Mouse (Mus musculus) kidney, postnatal 4 days (tissue): ENCODE measurements around the gene Iqsec1.

Experiments used
- DNase-seq, 2 experiments: peaks; one replicate each; pipeline ENCODE4 v3.0.0; 2021; ENCODE audit warnings: mixed read lengths in 2 of 2

The Iqsec1 gene

GRCm38 (mm10) chr6:90751624-90752023 is 236.9 kb downstream of the Iqsec1 start:
- no peak for DNase-seq

GRCm38 (mm10) chr6:90750091-90750490 is 238.4 kb downstream of the Iqsec1 start:
- DNase-seq, result no peak

DNA sequence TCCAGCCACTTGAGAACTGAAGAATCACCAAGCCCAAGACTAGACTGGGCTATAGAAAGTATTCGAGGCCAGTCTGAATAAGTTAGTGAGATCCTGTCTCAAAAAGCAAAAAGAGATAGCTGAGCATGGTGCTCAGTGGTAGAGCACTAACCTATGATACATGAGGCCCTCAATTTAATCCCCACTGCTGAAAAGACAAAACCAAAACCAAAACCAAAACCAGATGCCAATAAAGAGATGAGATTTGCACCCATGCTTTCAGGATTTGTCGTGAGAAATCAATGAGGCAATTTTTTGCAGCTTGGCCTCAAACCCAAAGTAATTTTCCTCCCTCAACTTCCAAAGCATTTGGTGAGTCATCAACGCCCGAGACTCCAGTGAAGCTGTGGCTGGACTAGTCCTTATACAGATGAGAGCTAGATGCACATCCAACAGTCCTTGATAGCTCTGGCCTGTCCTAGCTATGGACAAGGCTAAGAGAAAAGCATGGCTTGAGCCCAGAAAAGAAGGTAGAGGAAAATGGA is 239.0 kb downstream of the Iqsec1 start:
- no peak for DNase-seq

- no peak for DNase-seq
Observed at GRCm38 (mm10) chr6:90748976-90749375, 239.5 kb downstream of the Iqsec1 start.

GRCm38 (mm10) chr6:90746331-90746864 is 242.1 kb downstream of the Iqsec1 start:
- no peak for DNase-seq

GRCm38 (mm10) chr6:90745401-90746198 is 242.9 kb downstream of the Iqsec1 start:
- DNase-seq, result no peak

DNA sequence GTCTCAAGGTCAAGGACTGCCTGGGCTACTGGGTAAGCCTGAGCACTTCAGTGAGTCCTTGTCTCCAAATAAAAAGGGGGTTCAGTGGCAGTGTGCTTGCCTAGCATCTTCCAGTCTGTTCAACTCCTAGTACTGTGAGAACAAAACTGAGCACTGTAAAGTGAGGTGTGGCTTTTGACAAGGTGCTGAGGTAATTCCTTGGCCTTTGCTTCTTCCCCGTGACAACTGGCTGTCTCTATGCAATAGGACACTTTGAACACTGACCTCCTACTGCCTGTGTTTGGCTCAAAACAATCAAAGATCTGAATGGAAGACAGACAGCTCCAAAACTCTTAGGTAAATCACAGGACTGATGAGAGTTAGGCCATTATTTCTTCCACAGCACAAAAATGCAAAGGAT is 246.0 kb downstream of the Iqsec1 start:
- DNase-seq, result no peak

GRCm38 (mm10) chr6:90741717-90742116 is 246.8 kb downstream of the Iqsec1 start:
- DNase-seq, result no peak

GRCm38 (mm10) chr6:90741056-90741420 is 247.4 kb downstream of the Iqsec1 start:
- no peak for DNase-seq

DNA sequence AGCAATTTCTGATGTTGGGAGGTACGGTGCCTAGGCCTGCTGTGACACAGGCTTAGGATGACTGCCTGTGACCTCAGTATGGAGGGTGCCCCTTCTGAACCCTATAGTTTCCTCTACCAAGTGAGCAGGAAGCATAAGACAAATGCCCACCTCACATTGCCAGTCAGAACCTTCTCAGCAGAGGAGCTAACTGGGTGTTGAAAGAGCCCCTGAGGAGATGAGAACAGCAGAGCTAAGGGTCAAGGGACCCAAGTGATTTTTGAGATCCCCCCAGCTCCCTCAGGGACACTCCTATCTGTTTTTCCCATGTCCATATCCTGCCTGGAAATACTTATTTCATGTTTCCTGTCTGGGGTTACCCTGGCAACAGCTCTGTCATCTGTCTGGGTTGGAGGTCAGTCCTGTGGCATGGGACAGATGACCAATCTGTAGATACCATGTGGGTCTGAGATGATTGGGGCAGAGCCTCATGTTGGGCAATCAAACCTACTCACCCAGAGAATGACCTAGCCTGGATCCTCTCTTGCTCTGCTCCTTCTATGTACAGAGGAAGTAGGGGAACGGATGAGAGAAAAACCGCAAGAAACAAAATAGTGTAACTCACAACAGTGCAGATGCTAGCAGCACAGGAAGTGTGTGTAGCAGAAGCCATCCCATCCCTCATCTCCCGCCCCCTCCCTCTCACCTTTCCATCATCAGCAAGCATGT is 248.0 kb downstream of the Iqsec1 start:
- DNase-seq, result no peak

DNA sequence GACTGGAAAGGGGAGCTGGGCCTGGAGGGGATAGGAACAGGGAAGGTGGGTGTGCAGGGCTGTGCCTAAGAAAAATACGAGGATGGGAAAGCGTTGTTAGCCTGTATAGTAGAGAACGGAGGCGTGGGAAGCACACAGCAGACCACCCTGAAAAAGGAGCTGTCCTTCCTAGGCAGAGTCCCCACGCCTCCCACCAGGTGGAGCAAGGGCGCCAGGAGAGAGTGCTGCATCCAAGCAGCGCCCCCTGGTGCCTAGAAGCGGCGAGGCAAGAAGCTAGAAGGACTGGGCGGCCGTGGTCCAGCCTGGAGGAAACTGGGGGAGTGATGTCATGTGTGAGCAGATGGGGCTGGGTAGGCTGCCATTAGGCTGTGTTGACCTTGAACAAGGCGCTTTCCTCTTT is 251.1 kb downstream of the Iqsec1 start:
- DNase-seq, result peak; percentile 97

GRCm38 (mm10) chr6:90736691-90737245 is 251.7 kb downstream of the Iqsec1 start:
- peak; percentile 75 to 83 for DNase-seq

GRCm38 (mm10) chr6:90736074-90736672 is 252.3 kb downstream of the Iqsec1 start:
- peak; percentile 71 to 83 for DNase-seq

GRCm38 (mm10) chr6:90735396-90736036 is 253.0 kb downstream of the Iqsec1 start:
- no peak for DNase-seq

DNA sequence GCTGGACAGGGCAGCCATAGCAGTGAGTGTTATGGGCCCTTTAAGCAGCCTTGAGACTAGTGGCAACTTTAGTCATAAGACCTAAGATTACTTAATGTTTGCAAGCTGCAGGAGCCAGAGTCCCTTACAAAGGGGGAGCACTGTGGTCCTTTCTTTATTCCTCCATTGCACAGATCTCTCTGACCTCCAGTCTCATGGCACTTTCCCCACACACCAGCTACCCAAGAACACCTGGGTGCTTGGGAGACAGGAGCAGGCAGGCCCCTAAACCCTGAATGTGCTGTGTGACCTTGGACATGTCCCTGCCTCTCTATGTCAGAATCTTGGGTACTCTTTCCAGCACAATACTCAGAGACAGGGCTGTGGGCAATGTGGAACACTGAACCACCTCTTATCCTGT is 253.7 kb downstream of the Iqsec1 start:
- DNase-seq, result no peak

DNA sequence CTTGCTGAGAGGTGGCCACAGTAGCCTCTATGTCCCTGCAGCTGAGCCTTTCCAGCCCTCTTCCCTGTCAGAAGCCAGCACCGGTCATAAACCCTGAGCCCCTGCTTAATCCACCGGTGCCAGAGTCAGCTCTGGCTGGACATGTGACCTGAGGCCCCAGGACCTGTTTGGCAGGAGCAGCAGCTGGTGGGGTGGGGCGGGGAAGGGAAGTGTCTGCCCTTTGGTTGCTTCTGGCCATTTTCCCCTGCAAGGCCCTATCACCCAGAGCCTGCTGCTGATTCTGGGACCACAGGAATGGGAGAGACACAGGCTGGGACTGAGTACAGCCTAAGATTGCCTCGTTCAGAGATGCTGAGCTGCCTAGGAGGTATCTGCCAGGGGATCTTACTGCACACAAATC is 257.2 kb downstream of the Iqsec1 start:
- peak; percentile 52 to 74 for DNase-seq

GRCm38 (mm10) chr6:90729829-90730228 is 258.7 kb downstream of the Iqsec1 start:
- DNase-seq, result no peak

DNA sequence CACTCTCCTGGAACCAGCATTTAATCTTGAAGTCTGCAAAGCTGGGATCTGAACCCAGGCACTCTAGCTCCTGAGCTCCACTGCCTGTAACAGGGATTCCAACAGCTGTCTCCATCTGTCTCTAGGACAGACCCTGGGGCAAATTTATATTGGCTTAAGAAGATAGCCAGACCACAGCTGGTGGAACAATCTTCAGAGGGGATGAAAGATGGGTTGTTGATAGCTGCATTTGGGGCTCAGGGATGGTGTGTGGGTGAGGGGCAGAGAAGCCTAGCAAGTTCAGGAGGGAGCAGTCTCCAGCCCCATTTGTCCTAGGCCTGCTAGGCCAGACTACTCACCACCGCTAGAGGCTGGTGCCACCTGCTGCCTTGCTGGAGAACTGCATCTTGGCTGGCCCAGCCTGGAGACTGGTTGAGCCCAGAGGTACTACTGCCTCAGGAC is 260.0 kb downstream of the Iqsec1 start:
- DNase-seq, result peak; percentile 92 to 93

DNA sequence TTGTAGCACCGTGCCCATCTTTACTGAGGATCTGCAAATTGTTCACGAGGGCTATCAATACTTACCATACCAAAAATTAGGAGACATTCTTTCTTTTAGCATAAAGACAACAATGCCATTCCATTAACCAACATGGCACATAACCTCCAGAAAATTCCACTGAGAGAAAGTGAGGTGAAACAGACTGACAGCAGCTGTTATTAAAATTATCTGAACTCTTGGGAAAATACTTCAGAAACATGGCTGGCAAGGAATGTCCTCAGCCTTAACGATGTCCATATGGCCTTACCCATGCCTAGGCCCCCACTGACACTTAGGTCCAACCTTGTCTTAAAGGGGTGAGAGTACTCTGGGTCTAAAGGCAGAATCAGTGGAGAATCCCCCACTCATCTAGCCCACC is 260.7 kb downstream of the Iqsec1 start:
- DNase-seq, result no peak

DNA sequence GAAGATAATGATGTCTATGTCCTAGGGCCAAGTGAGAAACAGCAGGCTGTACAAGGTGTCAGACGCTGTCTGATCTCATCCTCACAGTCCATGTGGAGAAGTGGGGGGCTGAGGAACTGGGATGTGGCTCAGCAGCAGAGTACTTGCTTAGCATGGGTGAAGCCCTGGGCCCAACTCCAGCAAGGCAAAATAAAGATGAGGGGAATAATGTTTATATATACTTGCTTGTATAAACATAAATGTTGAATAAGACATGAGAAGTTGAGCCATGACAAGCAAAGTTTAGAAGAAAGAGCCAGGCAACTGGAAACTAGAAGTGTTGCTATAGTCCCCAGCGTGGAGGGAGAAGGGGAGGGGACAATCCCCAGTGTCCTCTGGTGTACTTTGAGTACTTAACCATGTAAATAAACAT is 261.8 kb downstream of the Iqsec1 start:
- DNase-seq, result no peak

DNA sequence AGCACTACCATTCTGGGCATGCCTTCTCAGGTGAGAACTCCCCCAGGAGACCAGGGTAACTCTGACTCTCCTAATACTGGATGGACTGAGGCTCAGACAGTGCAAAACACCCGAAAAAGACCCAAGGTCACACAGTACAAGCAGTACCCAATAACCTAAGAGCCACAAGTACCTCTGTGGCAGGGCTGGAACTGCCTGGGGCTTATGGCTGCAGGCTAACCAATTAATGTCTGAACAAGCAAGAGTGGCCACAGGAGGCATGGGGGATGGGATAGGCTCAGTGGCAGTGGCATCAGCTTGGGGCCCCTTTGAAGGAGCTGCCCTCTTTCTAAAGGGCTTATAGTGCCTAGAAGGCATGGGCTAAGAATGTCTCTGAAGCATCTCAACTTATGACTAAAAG is 263.0 kb downstream of the Iqsec1 start:
- no peak for DNase-seq

DNA sequence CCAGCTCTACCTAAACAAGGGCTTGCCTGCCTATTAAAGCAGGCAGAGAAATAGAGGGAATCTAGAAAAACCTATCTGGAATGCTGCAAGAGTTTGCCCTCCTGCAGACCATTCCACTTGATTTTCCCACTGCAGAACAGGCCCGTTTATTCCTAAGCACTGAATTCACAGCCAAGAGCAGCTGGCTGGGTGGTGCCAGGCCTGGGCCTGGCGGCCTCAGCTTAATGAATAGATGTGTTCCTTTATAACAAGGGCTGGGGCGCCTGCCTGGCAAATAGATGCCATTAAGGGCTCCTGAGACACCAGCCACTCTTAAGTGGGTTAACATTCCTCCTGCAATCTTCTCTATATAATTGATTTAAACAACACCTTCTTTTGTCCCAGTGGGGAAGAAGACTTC is 265.5 kb downstream of the Iqsec1 start:
- no peak for DNase-seq
